ENCODE assay signal across 7 mouse cellular contexts in genomic region chr15:80254847-80255645, GRCm38 (mm10). TPM values are rescaled to one million over a fixed set of nuclear protein-coding genes. Genes with fewer than 3 reads are reported as not detected.
DNase-seq lines count a peak whose midpoint lies in the region; ATAC-seq lines count a peak whose summit lies in the region.

TSS of gene Atf4 (plus strand) at chr15:80255184.

- peaks cover 41% of the 10 kb centered on the region for H3K4me1 ChIP-seq in intestine, embryonic 15.5 days (replicated peaks)
- peaks cover 48% of the 10 kb centered on the region for H3K4me1 ChIP-seq in midbrain, embryonic 10.5 days

- H3K27me3 ChIP-seq in intestine, embryonic 15.5 days (replicated peaks), result no peaks in the 10 kb centered on the region
- no peaks in the 10 kb centered on the region for H3K27me3 ChIP-seq in midbrain, embryonic 10.5 days (ENCODE audit: low read depth, poor library complexity, severe bottlenecking)

- H3K27ac ChIP-seq in intestine, embryonic 15.5 days, result peak within 1 kb of the TSS; percentile 99
- H3K27ac ChIP-seq in midbrain, embryonic 10.5 days (replicated peaks), result peak within 1 kb of the TSS; percentile 100

- H3K4me3 ChIP-seq in intestine, embryonic 15.5 days (replicated peaks), result peak within 1 kb of the TSS; percentile 73
- peak within 1 kb of the TSS; percentile 72 for H3K4me3 ChIP-seq in midbrain, embryonic 10.5 days

- peaks cover 30% of the 10 kb centered on the region for H3K36me3 ChIP-seq in intestine, embryonic 15.5 days
- peaks cover 71% of the 10 kb centered on the region for H3K36me3 ChIP-seq in midbrain, embryonic 10.5 days

- intact Hi-C loops in gastrocnemius, postnatal 36 days (cut with DNase I), result no loop called here
- intact Hi-C loops in left cerebral cortex, postnatal 25 days (cut with DNase I), result loop anchor here (2.0 kb wide), 1 partner anchor 20 kb away; the partner anchor contains the start of genes AC140267.1 and Mief1

- no peaks in the 10 kb centered on the region for H3K9me3 ChIP-seq in intestine, embryonic 15.5 days
- no peaks in the 10 kb centered on the region for H3K9me3 ChIP-seq in midbrain, embryonic 10.5 days (replicated peaks)

- under 1% methylated on average over 62 of the region's 62 CpGs for WGBS in intestine, embryonic 15.5 days
- under 1% methylated on average over 62 of the region's 62 CpGs for WGBS in midbrain, embryonic 10.5 days

- DNase-seq in adrenal gland, adult 2 months, result peak; percentile 98
- DNase-seq in embryo, embryonic 11.5 days (ENCODE audit: low read depth, low spot score), result peak; percentile 98
- DNase-seq in gastrocnemius, postnatal 36 days, result peak; percentile 97 to 99
- peak; percentile 98 to 100 for DNase-seq in left cerebral cortex, postnatal 25 days (ENCODE audit: low spot score in 2 of 2)
- DNase-seq in midbrain, embryonic 10.5 days (ENCODE audit: low spot score), result peak; percentile 97
- DNase-seq in right cerebral cortex, postnatal 4 days, result peak; percentile 94

- peak within 1 kb of the TSS; percentile 81 for H3K4me2 ChIP-seq in intestine, embryonic 15.5 days (replicated peaks)

- peak; percentile 94 for ATAC-seq in intestine, embryonic 15.5 days

- peak within 1 kb of the TSS; percentile 96 for H3K9ac ChIP-seq in intestine, embryonic 15.5 days

RNA-seq across cellular contexts. Expression of gene Atf4, which starts in this region (rescaled TPM):
- total RNA-seq in adrenal gland, adult 2 months (2021), result 100 to 1,000 TPM; 144 to 366 TPM
- 159 and 166 TPM in 2 replicates for polyA plus RNA-seq in adrenal gland, adult 2 months (2012; rRNA removed)
- total RNA-seq in gastrocnemius, postnatal 36 days (2021), result 100 to 1,000 TPM; 118 to 137 TPM
- polyA plus RNA-seq in intestine, embryonic 15.5 days (2015; fragmentation: Nextera tagmentation; extraction: Ambion mirVana), result 138 and 143 TPM in 2 replicates
- 100 to 1,000 TPM; 104 to 111 TPM for total RNA-seq in left cerebral cortex, postnatal 25 days (2021)
- polyA plus RNA-seq in midbrain, embryonic 10.5 days (2016; fragmentation: Nextera tagmentation; extraction: Ambion mirVana), result 114 and 118 TPM in 2 replicates

Comparison
In these comparisons a context has a peak if more than half of its experiments do, and no peak if none do; other contexts are left out.
1. Peak in every context shown above with its lines: DNase-seq, ATAC-seq, H3K4me3 ChIP-seq and H3K27ac ChIP-seq.